Mouse (Mus musculus): ENCODE data around the gene Kank1. TPM values are rescaled to one million over a fixed set of nuclear protein-coding genes. Genes with fewer than 3 reads are reported as not detected.

The Kank1 gene
- total RNA-seq, 1 experiment from 2014 or later, result 21.7 TPM

GRCm38 (mm10) chr19:25439807-25440206 is 203.0 kb downstream of the Kank1 start:
- DNase-seq, result no peak

GRCm38 (mm10) chr19:25440736-25441135 is 204.0 kb downstream of the Kank1 start:
- DNase-seq, result no peak

GRCm38 (mm10) chr19:25445054-25445453 is 208.3 kb downstream of the Kank1 start:
- peak; percentile 64 for DNase-seq

- no peak for DNase-seq
Measured at GRCm38 (mm10) chr19:25445842-25446241, 209.1 kb downstream of the Kank1 start.

- DNase-seq, result no peak
Measured at GRCm38 (mm10) chr19:25446683-25447082, 209.9 kb downstream of the Kank1 start.

- no peak for DNase-seq
Measured at GRCm38 (mm10) chr19:25447373-25447772, 210.6 kb downstream of the Kank1 start.

- peak; percentile 44 for DNase-seq
Measured at GRCm38 (mm10) chr19:25450869-25451629, 214.3 kb downstream of the Kank1 start.

- DNase-seq, result no peak
Measured at GRCm38 (mm10) chr19:25453146-25453545, 216.4 kb downstream of the Kank1 start.

GRCm38 (mm10) chr19:25460760-25461159 is 224.0 kb downstream of the Kank1 start:
- DNase-seq, result no peak

GRCm38 (mm10) chr19:25461553-25462320 is 225.0 kb downstream of the Kank1 start:
- DNase-seq, result peak; percentile 7

GRCm38 (mm10) chr19:25475806-25476205 is 239.0 kb downstream of the Kank1 start:
- DNase-seq, result peak; percentile 8

GRCm38 (mm10) chr19:25479152-25479669 is 242.4 kb downstream of the Kank1 start:
- DNase-seq, result no peak

GRCm38 (mm10) chr19:25480820-25481219 is 244.0 kb downstream of the Kank1 start:
- DNase-seq, result no peak

Other genes starting within 250 kb of the Kank1 start
- 24.9 and 36.2 TPM in 2 replicates for gene Dock8, start 237.4 kb upstream of the Kank1 start, total RNA-seq (2021)